Mouse (Mus musculus) cerebellum, adult 2 months (tissue): ENCODE measurements around the gene Ipcef1.

ENCODE experiments used
- CTCF ChIP-seq: fragments of 200-500 bp; IDR thresholded peaks from 2 replicates; pipeline ENCODE4 v1.5.1; 2011; ENCODE audit warnings: low read depth, mild to moderate bottlenecking, control low read depth, low read length, moderate library complexity, borderline replicate concordance; ENCODE audit not compliant: insufficient read depth
- POLR2A ChIP-seq: fragments of 200-500 bp; IDR thresholded peaks from 2 replicates; pipeline ENCODE4 v1.6.1; 2011; ENCODE audit warnings: low read length, control low read depth, borderline replicate concordance; ENCODE audit not compliant: insufficient read depth

- TF ChIP-seq POLR2A (no peak), CTCF (no peak)
These were observed 117.5 kb downstream of the Ipcef1 start for GRCm38 (mm10) chr10:6934776-6935175.
